Mouse (Mus musculus) heart, adult 2 months (tissue): ENCODE results near the gene Zfp467. TPM values are rescaled to one million over a fixed set of nuclear protein-coding genes. Genes with fewer than 3 reads are reported as not detected.
A peak's percentile ranks its signal among the peaks of the same experiment; 100 is the strongest.

Experiments
- DNase-seq, 2 experiments: peaks; one replicate each; pipeline ENCODE4 v3.0.0; 2021
- H3K27ac ChIP-seq: fragments of 200-600 bp; 2 replicates; pipeline ENCODE4 v1.8.1; 2022
- H3K27me3 ChIP-seq: fragments of 200-500 bp; 2 replicates; pipeline ENCODE4 v1.6.1; 2012; ENCODE audit warnings: mild to moderate bottlenecking, low read length, inconsistent platforms, mixed read lengths; ENCODE audit not compliant: control insufficient read depth, insufficient read depth
- H3K36me3 ChIP-seq: fragments of 200-500 bp; 2 replicates; pipeline ENCODE4 v1.6.1; 2012; ENCODE audit warnings: low read length, inconsistent platforms; ENCODE audit not compliant: control insufficient read depth, insufficient read depth
- H3K4me1 ChIP-seq: fragments of 200-500 bp; 2 replicates; pipeline ENCODE4 v1.6.1; 2011; ENCODE audit warnings: low read length; ENCODE audit not compliant: control insufficient read depth, insufficient read depth
- H3K4me3 ChIP-seq: fragments of 200-600 bp; 2 replicates; pipeline ENCODE4 v1.8.1; 2022
- H3K79me2 ChIP-seq: fragments of 200-500 bp; replicated peaks from 2 replicates; pipeline ENCODE4 v1.6.1; 2012; ENCODE audit warnings: mild to moderate bottlenecking, inconsistent platforms, low read length, moderate library complexity, mixed read lengths; ENCODE audit not compliant: control insufficient read depth, insufficient read depth
- H3K9ac ChIP-seq: fragments of 200-500 bp; 2 replicates; pipeline ENCODE4 v1.6.1; 2012; ENCODE audit warnings: low read depth, mild to moderate bottlenecking, control low read depth, inconsistent platforms, low read length, mixed read lengths
- CTCF ChIP-seq: fragments of 200-600 bp; IDR thresholded peaks from 2 replicates; pipeline ENCODE4 v1.8.1; 2022; ENCODE audit warnings: antibody characterized with exemption, mild to moderate bottlenecking, moderate library complexity
- EP300 ChIP-seq: fragments of 200-500 bp; IDR thresholded peaks from 2 replicates; pipeline ENCODE4 v1.6.1; 2011; ENCODE audit warnings: low read depth, low read length, control low read depth; ENCODE audit not compliant: insufficient read depth
- POLR2A ChIP-seq: fragments of 200-500 bp; IDR thresholded peaks from 2 replicates; pipeline ENCODE4 v1.6.1; 2011; ENCODE audit warnings: mild to moderate bottlenecking, low read depth, low read length, control low read depth; ENCODE audit not compliant: insufficient read depth
- WGBS: fragments of 180-500 bp; shearing (Covaris S2); methylation state at CpG from one replicate; pipeline ENCODE4 v1.1.7; 2018; 5-methylcytosine and 5-hydroxymethylcytosine counted together
- intact Hi-C: fragments of 180-260 bp; cut with DNase I; formaldehyde crosslinking; loops from one replicate; pipeline ENCODE4 v1.15.1; 2025
- polyA plus RNA-seq: library from polyadenylated mRNA; depleted of rRNA; stranded (reverse); fragments of >200 nt; gene quantifications from 2 replicates; pipeline ENCODE4 v1.2.3, GENCODE M21; 2012
- total RNA-seq, 2 experiments: library from RNA; stranded (reverse); gene quantifications; 2 replicates each; pipeline ENCODE4 v1.2.3; 2021

Gene Zfp467
- total and polyA plus RNA-seq, 3 experiments, result 9.7 to 13.0 (median 11.8) TPM

- intact Hi-C loops, result loop anchor here (5.0 kb wide), 1 partner anchor 108 kb away; the partner anchor contains the start of gene Lrrc61
- DNase-seq, result peak; percentile 50 to 71
Measured at GRCm38 (mm10) chr6:48444310-48445180, 1.1 kb downstream of the Zfp467 start.

GRCm38 (mm10) chr6:48443592-48444309, 1.9 kb downstream of the Zfp467 start:
- intact Hi-C loops, result no loop called here

More at GRCm38 (mm10) chr6:48444310-48445180, 1.1 kb downstream of the Zfp467 start:
- WGBS, result 1% methylated on average over 32 of the region's 34 CpGs
- TF ChIP-seq POLR2A (no peak), EP300 (no peak), CTCF (no peak)
- no peaks in the 10 kb centered on the region for H3K79me2 ChIP-seq
- peak overlapping the region; percentile 88 for H3K4me3 ChIP-seq
- no peaks in the 10 kb centered on the region for H3K36me3 ChIP-seq
- peaks cover 7% of the 10 kb centered on the region for H3K4me1 ChIP-seq
- H3K27me3 ChIP-seq, result no peaks in the 10 kb centered on the region
- peak overlapping the region; percentile 89 for H3K27ac ChIP-seq
- H3K9ac ChIP-seq, result peak overlapping the region; percentile 89

GRCm38 (mm10) chr6:48440306-48441014, 5.2 kb downstream of the Zfp467 start:
- Histone ChIP-seq H3K9ac (no peak overlapping the region), H3K27me3 (no peaks in the 10 kb centered on the region), H3K36me3 (no peaks in the 10 kb centered on the region), H3K4me3 (no peak overlapping the region), H3K4me1 (peaks cover 2% of the 10 kb centered on the region; the same call in 1 of the 2 replicates), H3K79me2 (no peaks in the 10 kb centered on the region), H3K27ac (no peak overlapping the region)
- DNase-seq, result no peak
- intact Hi-C loops, result no loop called here
- no peak for TF ChIP-seq POLR2A
- no peak for TF ChIP-seq CTCF
- no peak for TF ChIP-seq EP300
- 66% methylated on average over 14 of the region's 14 CpGs for WGBS

More at GRCm38 (mm10) chr6:48443592-48444309, 1.9 kb downstream of the Zfp467 start:
- H3K4me1 ChIP-seq, result peaks cover 5% of the 10 kb centered on the region; the same call in 1 of the 2 replicates
- H3K79me2 ChIP-seq, result no peaks in the 10 kb centered on the region
- H3K36me3 ChIP-seq, result no peaks in the 10 kb centered on the region
- H3K4me3 ChIP-seq, result peak overlapping the region; percentile 88
- H3K9ac ChIP-seq, result peak overlapping the region; percentile 57
- TF ChIP-seq EP300 (0 out of 2 replicates have a peak, but pooled peaks have one; percentile 27), POLR2A (peak; percentile 35; the same call in 1 of the 2 replicates), CTCF (0 out of 2 replicates have a peak, but pooled peaks have one; percentile 4)
- peak overlapping the region; percentile 89 for H3K27ac ChIP-seq
- no peaks in the 10 kb centered on the region for H3K27me3 ChIP-seq
- peak; percentile 94 to 95 for DNase-seq
- WGBS, result 5% methylated on average over 19 of the region's 19 CpGs

GRCm38 (mm10) chr6:48439654-48440053, 6.0 kb downstream of the Zfp467 start:
- H3K4me3 ChIP-seq, result no peak overlapping the region
- no peaks in the 10 kb centered on the region for H3K36me3 ChIP-seq
- H3K27me3 ChIP-seq, result no peaks in the 10 kb centered on the region
- peaks cover 2% of the 10 kb centered on the region; the same call in 1 of the 2 replicates for H3K4me1 ChIP-seq
- DNase-seq, result no peak
- H3K9ac ChIP-seq, result no peak overlapping the region
- H3K27ac ChIP-seq, result no peak overlapping the region
- H3K79me2 ChIP-seq, result no peaks in the 10 kb centered on the region
- intact Hi-C loops, result no loop called here
- TF ChIP-seq EP300 (no peak), POLR2A (no peak), CTCF (no peak)

GRCm38 (mm10) chr6:48438475-48439125, 7.0 kb downstream of the Zfp467 start:
- WGBS, result 80% methylated on average over 55 of the region's 55 CpGs
- H3K36me3 ChIP-seq, result no peaks in the 10 kb centered on the region
- no peaks in the 10 kb centered on the region for H3K27me3 ChIP-seq
- no peak overlapping the region for H3K4me3 ChIP-seq
- no peak for TF ChIP-seq CTCF
- no peak for TF ChIP-seq EP300
- TF ChIP-seq POLR2A, result no peak
- H3K9ac ChIP-seq, result no peak overlapping the region
- intact Hi-C loops, result no loop called here
- peaks cover 1% of the 10 kb centered on the region; the same call in 1 of the 2 replicates for H3K4me1 ChIP-seq
- H3K79me2 ChIP-seq, result no peaks in the 10 kb centered on the region
- H3K27ac ChIP-seq, result no peak overlapping the region
- no peak for DNase-seq
